Mouse (Mus musculus): ENCODE data around the gene Il7r. TPM values are rescaled to one million over a fixed set of nuclear protein-coding genes. Genes with fewer than 3 reads are reported as not detected.

Il7r gene
- 5.6 TPM for polyA plus RNA-seq (2014; fragmentation: Illumina TruSeq; extraction: RNeasy Lipid Tissue Mini Kit (QIAGEN cat#74804); ENCODE audit: insufficient read depth, low read depth, low replicate concordance)

GRCm38 (mm10) chr15:9530076-9530475 lies at the start of gene Il7r:
Gene Il7r (minus strand): TSS chr15:9530176.

Other genes with a start within 250 kb of the Il7r start
- gene Ugt3a2, start 194.6 kb downstream of the Il7r start, polyA plus RNA-seq (2014; fragmentation: Illumina TruSeq; extraction: RNeasy Lipid Tissue Mini Kit (QIAGEN cat#74804); ENCODE audit: insufficient read depth, low read depth, low replicate concordance): not detected
- 22.9 TPM for gene Capsl, start 94.1 kb downstream of the Il7r start, polyA plus RNA-seq (2014; fragmentation: Illumina TruSeq; extraction: RNeasy Lipid Tissue Mini Kit (QIAGEN cat#74804); ENCODE audit: insufficient read depth, low read depth, low replicate concordance)
- gene Spef2, start 218.7 kb upstream of the Il7r start, polyA plus RNA-seq (2014; fragmentation: Illumina TruSeq; extraction: RNeasy Lipid Tissue Mini Kit (QIAGEN cat#74804); ENCODE audit: insufficient read depth, low read depth, low replicate concordance): 1.7 TPM

Data from lung, adult 10 weeks (tissue).